25 mouse cellular contexts compared by ENCODE assay signal in genomic region chr4:53848816-53849215, GRCm38 (mm10). TPM values are rescaled to one million over a fixed set of nuclear protein-coding genes. Genes with fewer than 3 reads are reported as not detected.
A peak's percentile ranks its signal among the peaks of the same experiment; 100 is the strongest.
DNase-seq lines count a peak whose midpoint lies in the region; ATAC-seq and TF ChIP-seq lines count a peak whose summit lies in the region.
"Had no signal": no experiment of that assay in that cellular context is flagged by ENCODE, and none has a peak within 500 bp of the region (broad histone marks: within the 10 kb centered on the region; RNA-seq: fewer than 3 reads in every experiment).

No protein-coding gene starts in this region.

- TF ChIP-seq POLR2A in ES-Bruce4 (IDR thresholded peaks at IDR 0.05; ENCODE audit: insufficient read depth, low read length) = no peak

- H3K36me3 ChIP-seq in intestine, embryonic 14.5 days (ENCODE audit: control insufficient read depth, insufficient read depth, low read length) = peaks cover 7% of the 10 kb centered on the region
- peaks cover 8% of the 10 kb centered on the region; the same call in 1 of the 2 replicates for H3K36me3 ChIP-seq in intestine, postnatal 0 days (ENCODE audit: control insufficient read depth, insufficient read depth)
- H3K36me3 ChIP-seq in ES-Bruce4 (ENCODE audit: control insufficient read depth, insufficient read depth, low read length, poor library complexity, severe bottlenecking) = no peaks in the 10 kb centered on the region
- H3K36me3 ChIP-seq: forebrain, embryonic 15.5 days had no signal

- no peak for ATAC-seq in intestine, embryonic 14.5 days (replicated peaks; ENCODE audit: low FRiP score, low TSS enrichment, low read depth)
- ATAC-seq in intestine, postnatal 0 days = no peak
- ATAC-seq: CD4-positive, CD25-positive, alpha-beta regulatory T cell, adult 4 months; forebrain, embryonic 13.5 days; forebrain, embryonic 15.5 days; forebrain, postnatal 0 days had no signal

- no peak overlapping the region for H3K9ac ChIP-seq in intestine, embryonic 14.5 days (ENCODE audit: low read length)
- H3K9ac ChIP-seq in intestine, postnatal 0 days (ENCODE audit: low read depth, low read length) = no peak overlapping the region
- no peak overlapping the region for H3K9ac ChIP-seq in ES-Bruce4 (ENCODE audit: low read depth, poor library complexity, severe bottlenecking)
- H3K9ac ChIP-seq: embryonic facial prominence, embryonic 13.5 days; embryonic facial prominence, embryonic 15.5 days; forebrain, embryonic 13.5 days; forebrain, embryonic 15.5 days; forebrain, postnatal 0 days had no signal

- DNase-seq in heart, adult 11 months = peak; percentile 64
- DNase-seq in heart, postnatal 10 days = no peak
- peak; percentile 7 for DNase-seq in intestine, embryonic 14.5 days (ENCODE audit: low spot score)
- DNase-seq: adrenal gland, adult 2 months; adrenal gland, postnatal 10 days; adrenal gland, postnatal 25 days; B cell, adult 2 months; cerebellum, adult 11 months; cerebellum, adult 18-20 months; cerebellum, adult 8-10 months; cerebellum, adult 9-11 months; cerebellum, postnatal 14 days; cerebellum, postnatal 36 days; embryo, embryonic 11 days; forebrain, postnatal 0 days had no signal

- TF ChIP-seq CTCF in intestine, postnatal 0 days (IDR thresholded peaks at IDR 0.05; ENCODE audit: low read depth) = no peak
- TF ChIP-seq CTCF in ES-Bruce4 (IDR thresholded peaks at IDR 0.05; ENCODE audit: low read depth, low read length) = no peak

- WGBS in intestine, embryonic 14.5 days = 91% methylated on average over 8 of the region's 8 CpGs
- 87% methylated on average over 8 of the region's 8 CpGs for WGBS in intestine, postnatal 0 days

- TF ChIP-seq EP300 in ES-Bruce4 (IDR thresholded peaks at IDR 0.05; ENCODE audit: insufficient read depth, low read depth, low read length) = no peak

- H3K4me3 ChIP-seq in intestine, embryonic 14.5 days (ENCODE audit: low read depth, low read length) = no peak overlapping the region
- no peak overlapping the region for H3K4me3 ChIP-seq in intestine, postnatal 0 days (ENCODE audit: low read depth, low read length)
- H3K4me3 ChIP-seq in ES-Bruce4 (ENCODE audit: low read depth, low read length) = no peak overlapping the region
- H3K4me3 ChIP-seq: embryonic facial prominence, embryonic 13.5 days; embryonic facial prominence, embryonic 15.5 days; erythroblast, embryonic 14.5 days; forebrain, embryonic 10.5 days; forebrain, embryonic 13.5 days; forebrain, embryonic 15.5 days had no signal

- H3K9me3 ChIP-seq in intestine, embryonic 14.5 days (ENCODE audit: control insufficient read depth, low read length) = no peaks in the 10 kb centered on the region
- H3K9me3 ChIP-seq in intestine, postnatal 0 days (ENCODE audit: control insufficient read depth) = no peaks in the 10 kb centered on the region
- no peaks in the 10 kb centered on the region for H3K9me3 ChIP-seq in ES-Bruce4 (replicated peaks; ENCODE audit: control insufficient read depth, insufficient read depth, low read length, poor library complexity, severe bottlenecking)
- H3K9me3 ChIP-seq: embryonic facial prominence, embryonic 13.5 days; embryonic facial prominence, embryonic 15.5 days; forebrain, embryonic 10.5 days; forebrain, embryonic 13.5 days; forebrain, embryonic 15.5 days had no signal

- no peaks in the 10 kb centered on the region for H3K27me3 ChIP-seq in intestine, embryonic 14.5 days (replicated peaks; ENCODE audit: control insufficient read depth, insufficient read depth, low read length)
- H3K27me3 ChIP-seq in intestine, postnatal 0 days (replicated peaks; ENCODE audit: control insufficient read depth, insufficient read depth, low read length) = no peaks in the 10 kb centered on the region
- H3K27me3 ChIP-seq in ES-Bruce4 (ENCODE audit: control insufficient read depth, insufficient read depth, low read length, poor library complexity, severe bottlenecking) = no peaks in the 10 kb centered on the region
- H3K27me3 ChIP-seq: CH12.LX; embryonic facial prominence, embryonic 13.5 days; embryonic facial prominence, embryonic 15.5 days; forebrain, embryonic 13.5 days; forebrain, embryonic 15.5 days had no signal

- no peak overlapping the region for H3K4me2 ChIP-seq in intestine, embryonic 14.5 days (ENCODE audit: low read length)
- H3K4me2 ChIP-seq in intestine, postnatal 0 days (replicated peaks; ENCODE audit: low read depth) = no peak overlapping the region
- H3K4me2 ChIP-seq: embryonic facial prominence, embryonic 13.5 days; embryonic facial prominence, embryonic 15.5 days; forebrain, embryonic 13.5 days; forebrain, embryonic 15.5 days had no signal

- intact Hi-C loops in heart, postnatal 10 days (cut with DNase I) = no loop called here

- no peak overlapping the region for H3K27ac ChIP-seq in intestine, embryonic 14.5 days (ENCODE audit: low read depth)
- no peak overlapping the region for H3K27ac ChIP-seq in intestine, postnatal 0 days (ENCODE audit: low read depth, low read length)
- H3K27ac ChIP-seq in ES-Bruce4 (ENCODE audit: insufficient read depth, low read length) = 0 out of 2 replicates have a peak overlapping the region, but pooled peaks have one; percentile 46
- H3K27ac ChIP-seq: embryonic facial prominence, embryonic 13.5 days; embryonic facial prominence, embryonic 15.5 days; forebrain, embryonic 10.5 days; forebrain, embryonic 13.5 days; forebrain, embryonic 15.5 days had no signal

- H3K4me1 ChIP-seq in intestine, embryonic 14.5 days (replicated peaks; ENCODE audit: control insufficient read depth, insufficient read depth, low read length) = no peaks in the 10 kb centered on the region
- H3K4me1 ChIP-seq in intestine, postnatal 0 days (replicated peaks; ENCODE audit: control insufficient read depth, insufficient read depth, low read length) = no peaks in the 10 kb centered on the region
- H3K4me1 ChIP-seq in ES-Bruce4 (ENCODE audit: control insufficient read depth, insufficient read depth, low read length) = peaks cover 4% of the 10 kb centered on the region
- H3K4me1 ChIP-seq: embryonic facial prominence, embryonic 13.5 days; embryonic facial prominence, embryonic 15.5 days; forebrain, embryonic 10.5 days; forebrain, embryonic 13.5 days; forebrain, embryonic 15.5 days had no signal

RNA-seq across cellular contexts. Expression of gene Tmem38b, which starts 23.0 kb away (rescaled TPM):
- total RNA-seq in heart, postnatal 10 days (2021) = 10 to 100 TPM; 15.1 to 16.1 TPM
- polyA plus RNA-seq in intestine, embryonic 14.5 days (2014; fragmentation: Nextera tagmentation; extraction: Ambion mirVana) = 6.2 and 7.2 TPM in 2 replicates
- 10.9 and 14.3 TPM in 2 replicates for polyA plus RNA-seq in intestine, postnatal 0 days (2015; fragmentation: Nextera tagmentation; extraction: Ambion mirVana)
- 24.7 and 29.4 TPM in 2 replicates for polyA plus RNA-seq in ES-Bruce4 (2011; ENCODE audit: insufficient read depth, insufficient read length, low read depth, missing spikeins)

Comparison
In these comparisons a context has a peak if more than half of its experiments do, and no peak if none do; other contexts are left out.
1. DNase-seq: peak in heart, adult 11 months (single experiment) and intestine, embryonic 14.5 days (single experiment); none in heart, postnatal 10 days (0 of 2).